Mouse (Mus musculus) midbrain, embryonic 13.5 days (tissue): ENCODE data around the gene Spryd3. TPM values are rescaled to one million over a fixed set of nuclear protein-coding genes. Genes with fewer than 3 reads are reported as not detected.

Experiments
- ATAC-seq: fragments of 200-750 bp; cut with Nextera tagmentation; 2 replicates; pipeline ENCODE4 v1.8.0; 2017; ENCODE audit warnings: mild to moderate bottlenecking, moderate TSS enrichment, moderate library complexity
- H3K27ac ChIP-seq: fragments of 300-500 bp; sonication (generic); 2 replicates; pipeline ENCODE4 v1.5.1; 2015; ENCODE audit warnings: inconsistent platforms, mild to moderate bottlenecking, moderate library complexity
- H3K27me3 ChIP-seq: fragments of 300-500 bp; sonication (generic); 2 replicates; pipeline ENCODE4 v1.6.1; 2015; ENCODE audit warnings: mild to moderate bottlenecking, inconsistent platforms
- H3K36me3 ChIP-seq: fragments of 300-500 bp; sonication (generic); 2 replicates; pipeline ENCODE4 v1.6.1; 2015; ENCODE audit warnings: mild to moderate bottlenecking, inconsistent platforms
- H3K4me1 ChIP-seq: fragments of 300-500 bp; sonication (generic); replicated peaks from 2 replicates; pipeline ENCODE4 v1.6.1; 2015; ENCODE audit warnings: inconsistent platforms
- H3K4me2 ChIP-seq: fragments of 300-500 bp; sonication (generic); replicated peaks from 2 replicates; pipeline ENCODE4 v1.6.1; 2015; ENCODE audit warnings: moderate library complexity, mild to moderate bottlenecking, inconsistent platforms
- H3K4me3 ChIP-seq: fragments of 300-500 bp; sonication (generic); replicated peaks from 2 replicates; pipeline ENCODE4 v1.5.1; 2015; ENCODE audit warnings: mild to moderate bottlenecking, inconsistent platforms
- H3K9ac ChIP-seq: fragments of 300-500 bp; sonication (generic); replicated peaks from 2 replicates; pipeline ENCODE4 v1.6.1; 2015; ENCODE audit warnings: mild to moderate bottlenecking, inconsistent platforms
- H3K9me3 ChIP-seq: fragments of 300-500 bp; sonication (generic); 2 replicates; pipeline ENCODE4 v1.6.1; 2016; ENCODE audit warnings: mild to moderate bottlenecking, inconsistent platforms
- WGBS: fragments of 180-500 bp; shearing (Covaris S2); methylation state at CpG from one replicate; pipeline ENCODE4 v1.1.7; 2015; 5-methylcytosine and 5-hydroxymethylcytosine counted together
- polyA plus RNA-seq: library from polyadenylated mRNA; unstranded; fragments of >200 nt; fragmentation: Nextera tagmentation; extraction: Ambion mirVana; gene quantifications from 2 replicates; pipeline ENCODE4 v1.2.1, GENCODE M21; 2015

The Spryd3 gene
- polyA plus RNA-seq, 1 experiment from 2014 or later: 38.5 TPM

GRCm38 (mm10) chr15:102110701-102111494 lies 25.1 kb downstream of the Spryd3 start:
- Histone ChIP-seq H3K4me3 (no peak overlapping the region), H3K4me2 (no peak overlapping the region), H3K27ac (no peak overlapping the region), H3K9ac (no peak overlapping the region), H3K36me3 (peaks cover 6% of the 10 kb centered on the region), H3K9me3 (no peaks in the 10 kb centered on the region), H3K27me3 (peaks cover 27% of the 10 kb centered on the region), H3K4me1 (peaks cover 22% of the 10 kb centered on the region)
- 73% methylated on average over 29 of the region's 29 CpGs for WGBS
- no peak for ATAC-seq

GRCm38 (mm10) chr15:102110271-102110670 lies 25.8 kb downstream of the Spryd3 start:
- Histone ChIP-seq H3K27me3 (peaks cover 33% of the 10 kb centered on the region), H3K36me3 (0 out of 2 replicates have a peak, but pooled peaks cover under 1% of the 10 kb centered on the region), H3K4me1 (peaks cover 26% of the 10 kb centered on the region), H3K4me2 (no peak overlapping the region), H3K9ac (no peak overlapping the region), H3K4me3 (no peak overlapping the region), H3K27ac (no peak overlapping the region), H3K9me3 (no peaks in the 10 kb centered on the region)
- 90% methylated on average over 7 of the region's 7 CpGs for WGBS
- ATAC-seq: no peak

DNA sequence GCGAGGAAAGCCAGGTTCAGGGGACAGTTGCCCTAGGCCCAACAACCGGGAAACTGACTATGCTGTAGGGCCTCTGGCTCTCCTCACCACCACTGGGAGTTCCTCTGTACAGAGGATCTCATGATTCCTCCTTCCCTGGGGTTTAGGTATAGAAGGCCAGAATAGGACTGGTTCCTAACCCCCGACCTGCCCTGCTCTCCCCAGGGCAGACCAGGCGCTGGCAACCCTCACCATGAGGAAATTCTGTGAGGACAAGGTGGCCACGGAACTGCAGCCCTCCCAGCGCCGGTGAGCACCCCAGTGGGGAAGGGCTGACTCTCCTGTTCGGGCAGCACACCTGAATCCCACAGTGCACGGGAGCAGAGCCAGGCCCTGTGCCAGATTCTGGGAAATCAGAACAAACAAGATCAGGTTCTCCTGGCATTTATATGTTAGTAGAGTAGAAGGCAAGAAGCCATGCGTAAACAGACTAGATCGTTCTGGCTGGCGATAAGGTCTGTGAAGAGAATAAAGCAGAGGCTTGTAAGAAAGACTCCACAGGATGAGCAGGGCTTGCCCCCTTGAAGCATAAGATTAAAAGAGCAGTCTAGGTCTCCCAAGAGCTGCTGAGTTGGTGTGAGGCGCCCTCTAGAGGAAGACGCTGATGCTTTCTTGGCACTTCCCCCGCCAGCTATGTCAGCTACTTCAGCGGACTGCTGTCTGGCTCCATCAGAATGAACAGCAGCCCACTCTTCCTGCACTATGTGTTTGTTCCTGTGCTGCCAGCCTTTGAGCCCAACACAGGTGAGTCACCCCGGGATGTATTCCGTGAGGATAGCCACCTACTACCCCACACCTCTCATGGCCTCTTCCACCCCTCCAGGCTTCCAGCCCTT lies 27.1 kb downstream of the Spryd3 start:
- Histone ChIP-seq H3K9ac (no peak overlapping the region), H3K4me2 (no peak overlapping the region), H3K36me3 (no peaks in the 10 kb centered on the region), H3K9me3 (no peaks in the 10 kb centered on the region), H3K4me1 (peaks cover 27% of the 10 kb centered on the region), H3K4me3 (no peak overlapping the region), H3K27me3 (peaks cover 45% of the 10 kb centered on the region), H3K27ac (no peak overlapping the region)
- ATAC-seq: peak; percentile 8; the same call in 1 of the 2 replicates
- WGBS: 47% methylated on average over 18 of the region's 18 CpGs

DNA sequence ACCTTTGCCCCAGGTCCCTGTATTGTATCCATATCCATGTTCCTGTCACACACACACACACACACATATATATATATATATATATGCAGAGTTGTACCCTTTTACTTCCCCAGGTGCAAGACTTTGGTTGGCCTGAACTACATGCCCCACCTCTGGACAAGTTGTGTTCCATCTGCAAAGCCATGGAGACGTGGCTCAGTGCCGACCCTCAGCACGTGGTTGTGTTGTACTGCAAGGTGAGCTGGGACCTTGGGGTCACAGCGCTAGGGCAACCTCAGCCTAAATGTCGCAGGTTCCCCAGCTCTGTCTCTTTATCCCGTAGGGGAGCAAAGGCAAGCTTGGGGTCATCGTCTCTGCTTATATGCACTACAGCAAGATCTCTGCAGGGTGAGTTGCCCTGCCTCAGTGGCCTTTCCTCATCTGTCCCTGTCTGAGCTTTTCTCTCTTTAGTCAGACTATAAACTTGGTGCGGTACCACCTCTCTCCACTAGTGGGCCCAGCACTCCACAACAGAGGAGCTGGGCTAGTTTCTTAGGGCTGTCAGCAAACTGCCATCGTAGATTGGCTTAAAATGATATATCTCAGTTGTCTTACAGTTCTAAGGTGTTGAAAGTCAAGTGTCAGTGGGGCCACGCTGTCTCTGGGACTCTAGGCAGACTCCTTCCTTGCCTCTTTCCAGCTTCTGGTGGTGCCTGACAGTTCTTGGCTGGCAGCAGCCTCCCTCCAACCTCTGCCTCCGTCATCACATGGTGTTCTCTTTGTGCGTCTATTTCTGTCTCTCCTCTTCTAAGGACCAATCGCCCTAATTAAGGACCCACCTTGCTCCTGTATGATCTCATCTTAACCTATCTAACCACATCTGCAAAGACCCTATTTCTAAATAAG lies 28.1 kb downstream of the Spryd3 start:
- Histone ChIP-seq H3K9me3 (no peaks in the 10 kb centered on the region), H3K27me3 (peaks cover 49% of the 10 kb centered on the region), H3K4me2 (no peak overlapping the region), H3K36me3 (no peaks in the 10 kb centered on the region), H3K4me1 (peaks cover 36% of the 10 kb centered on the region), H3K9ac (no peak overlapping the region), H3K4me3 (no peak overlapping the region), H3K27ac (no peak overlapping the region)
- 33% methylated on average over 13 of the region's 13 CpGs for WGBS
- 0 out of 2 replicates have a peak, but pooled peaks have one; percentile 15 for ATAC-seq

DNA sequence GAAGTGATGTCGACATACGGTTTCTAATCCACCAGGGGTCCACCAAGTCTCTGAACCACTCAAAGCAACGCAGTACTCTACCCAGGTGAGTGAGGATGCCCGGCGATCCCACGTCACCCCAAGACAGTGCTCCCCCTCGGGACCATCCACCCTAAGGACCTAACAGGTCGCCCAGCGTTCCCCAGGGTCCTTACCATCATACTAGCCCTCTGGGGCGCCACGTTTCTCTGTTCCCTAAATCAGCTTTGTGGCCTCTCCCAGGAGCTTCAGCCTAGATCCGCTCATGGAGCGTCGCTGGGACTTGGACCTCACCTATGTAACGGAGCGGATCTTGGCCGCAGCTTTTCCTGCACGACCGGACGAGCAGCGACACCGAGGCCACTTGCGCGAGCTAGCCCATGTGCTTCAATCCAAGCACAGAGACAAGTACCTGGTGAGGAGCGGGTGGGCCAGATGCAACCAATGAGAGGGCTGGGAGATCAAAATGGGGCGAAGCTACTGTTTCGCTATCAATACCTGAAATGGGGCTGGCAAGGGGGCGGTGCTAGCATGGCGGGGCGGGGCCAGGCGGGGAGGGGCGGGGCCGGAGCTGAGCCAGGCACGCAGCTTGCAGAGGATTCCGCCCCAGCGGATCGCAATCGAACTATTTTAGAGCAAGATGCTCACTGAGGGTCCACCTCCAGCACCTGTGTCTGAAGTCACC lies 29.1 kb downstream of the Spryd3 start:
- Histone ChIP-seq H3K4me3 (peak overlapping the region; percentile 32), H3K9ac (peak overlapping the region; percentile 41; the same call in 1 of the 2 replicates), H3K27ac (no peak overlapping the region), H3K4me1 (peaks cover 47% of the 10 kb centered on the region), H3K27me3 (peaks cover 59% of the 10 kb centered on the region), H3K4me2 (peak overlapping the region; percentile 57), H3K36me3 (no peaks in the 10 kb centered on the region), H3K9me3 (no peaks in the 10 kb centered on the region)
- no peak for ATAC-seq
- WGBS: 6% methylated on average over 38 of the region's 38 CpGs

DNA sequence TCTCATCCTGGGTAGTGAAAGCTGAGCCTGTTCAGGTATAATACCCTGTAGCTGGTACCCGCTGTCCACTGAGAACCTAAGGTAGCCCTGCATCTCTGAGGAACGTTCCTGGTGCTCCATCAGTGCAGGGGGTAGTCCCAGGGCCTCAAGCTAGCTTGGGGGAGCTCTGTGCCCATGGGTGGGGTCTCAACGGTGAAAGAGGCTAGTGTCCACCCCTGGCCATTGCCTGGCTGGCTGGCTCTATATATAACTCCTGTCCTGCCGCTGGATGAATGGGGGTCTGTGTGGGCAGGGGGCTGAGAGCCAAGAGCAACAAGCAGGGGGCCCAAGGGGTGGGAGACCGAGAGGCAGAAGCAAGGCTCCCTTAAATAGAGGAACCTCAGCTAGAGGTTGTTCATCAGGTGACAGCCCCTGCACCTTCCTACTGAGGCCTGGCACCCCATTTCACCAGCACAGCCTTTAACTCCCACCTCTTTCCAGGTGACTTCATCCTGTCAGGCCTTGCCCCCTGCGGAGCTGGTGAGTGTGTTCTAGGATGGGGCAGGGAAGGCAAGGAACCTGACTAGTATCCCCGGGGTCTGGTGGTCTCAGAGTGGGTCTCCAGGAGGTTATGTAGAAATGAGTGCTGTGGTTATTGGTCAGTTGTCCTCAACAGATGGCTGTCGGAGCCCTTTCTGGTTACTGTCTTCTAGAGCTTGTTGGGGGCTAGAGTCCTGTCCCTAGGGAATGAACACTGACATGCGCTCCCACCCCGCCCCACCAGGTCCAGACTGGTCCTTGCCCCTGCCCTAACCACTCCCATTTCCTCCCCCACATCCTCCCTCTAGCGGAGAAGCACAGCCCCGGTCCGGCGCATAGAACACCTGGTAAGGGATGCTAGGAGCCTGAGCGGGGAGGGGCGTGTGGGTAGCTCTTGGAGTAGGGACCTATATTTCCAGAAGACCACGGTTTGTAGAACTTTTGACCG lies 30.0 kb downstream of the Spryd3 start:
- Histone ChIP-seq H3K4me3 (peak overlapping the region; percentile 32; the same call in 1 of the 2 replicates), H3K9ac (no peak overlapping the region)

GRCm38 (mm10) chr15:102105360-102105759 lies 30.7 kb downstream of the Spryd3 start:
- Histone ChIP-seq H3K9me3 (no peaks in the 10 kb centered on the region), H3K27ac (no peak overlapping the region), H3K9ac (no peak overlapping the region), H3K4me2 (no peak overlapping the region), H3K4me1 (peaks cover 62% of the 10 kb centered on the region), H3K36me3 (no peaks in the 10 kb centered on the region), H3K27me3 (peaks cover 73% of the 10 kb centered on the region), H3K4me3 (no peak overlapping the region)
- WGBS: 66% methylated on average over 5 of the region's 5 CpGs
- no peak for ATAC-seq

More for the DNA sequence above, 30.0 kb downstream of the Spryd3 start:
- ATAC-seq: no peak
- no peaks in the 10 kb centered on the region for H3K36me3 ChIP-seq
- WGBS: 27% methylated on average over 18 of the region's 18 CpGs
- H3K9me3 ChIP-seq: no peaks in the 10 kb centered on the region
- peaks cover 67% of the 10 kb centered on the region for H3K27me3 ChIP-seq
- peaks cover 55% of the 10 kb centered on the region for H3K4me1 ChIP-seq
- H3K27ac ChIP-seq: no peak overlapping the region
- peak overlapping the region; percentile 57 for H3K4me2 ChIP-seq

DNA sequence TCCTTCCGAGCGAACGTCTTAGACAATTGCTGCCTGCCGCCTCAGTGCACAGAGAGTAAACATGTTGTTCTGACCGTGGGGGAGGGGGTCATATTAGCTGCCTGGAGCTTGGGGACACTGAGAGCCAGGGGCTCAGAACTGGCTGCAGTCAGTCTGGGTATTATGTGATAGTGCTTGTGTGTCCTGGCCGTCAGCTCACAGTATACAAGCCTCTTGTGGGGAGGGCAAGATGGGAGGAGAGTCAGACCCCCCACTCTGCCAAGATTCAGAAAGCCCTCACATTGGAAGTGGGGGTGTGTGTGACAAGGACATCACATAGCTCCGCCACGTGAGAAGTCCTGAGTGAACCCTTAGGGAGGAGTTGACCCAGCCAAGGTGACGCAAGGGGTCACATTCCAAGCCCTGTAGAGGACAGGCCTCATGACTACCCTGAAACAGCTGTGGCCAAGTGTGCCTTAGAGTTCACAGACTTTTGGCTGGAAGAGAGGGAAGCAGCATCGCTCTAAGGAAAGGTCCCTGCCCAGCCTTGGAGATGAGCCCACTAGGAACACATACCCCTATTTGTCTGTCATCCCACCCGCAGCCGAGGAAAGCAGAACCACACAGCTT lies 32.0 kb downstream of the Spryd3 start:
- Histone ChIP-seq H3K27ac (no peak overlapping the region), H3K27me3 (peaks cover 81% of the 10 kb centered on the region), H3K9me3 (no peaks in the 10 kb centered on the region), H3K36me3 (no peaks in the 10 kb centered on the region), H3K9ac (no peak overlapping the region), H3K4me3 (peak overlapping the region; percentile 23; the same call in 1 of the 2 replicates), H3K4me1 (peaks cover 70% of the 10 kb centered on the region), H3K4me2 (peak overlapping the region; percentile 13; the same call in 1 of the 2 replicates)
- 33% methylated on average over 12 of the region's 12 CpGs for WGBS
- no peak for ATAC-seq

DNA sequence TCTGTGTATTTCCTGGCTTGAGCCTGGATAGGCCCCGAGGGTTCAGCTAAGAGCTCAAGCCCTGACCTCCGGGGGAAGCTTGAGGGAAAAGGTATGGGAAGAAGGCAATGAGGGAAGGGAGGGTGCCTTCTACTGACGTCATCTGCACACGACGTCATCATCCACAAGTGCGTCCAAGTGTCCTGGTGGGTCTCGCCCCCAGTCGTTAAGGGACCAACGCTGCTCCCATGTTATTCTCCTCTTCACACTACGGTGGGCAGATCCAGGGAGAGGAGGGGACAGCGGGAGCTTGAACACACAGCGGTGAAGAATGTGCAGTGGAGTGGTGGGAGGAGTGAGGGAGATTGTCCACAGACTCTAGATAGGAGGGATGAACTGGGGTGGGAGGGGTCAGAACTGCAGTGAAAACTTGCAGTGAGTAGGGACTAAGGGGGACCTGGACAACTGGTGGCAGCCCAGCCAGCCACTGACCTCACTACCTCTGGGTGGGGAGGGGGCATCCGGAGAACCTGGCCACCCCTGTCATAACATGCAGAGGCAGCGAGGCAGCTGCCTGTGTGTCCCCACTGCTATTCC lies 32.6 kb downstream of the Spryd3 start:
- Histone ChIP-seq H3K27me3 (peaks cover 82% of the 10 kb centered on the region), H3K4me1 (peaks cover 70% of the 10 kb centered on the region), H3K36me3 (0 out of 2 replicates have a peak, but pooled peaks cover 2% of the 10 kb centered on the region), H3K27ac (peak overlapping the region; percentile 58; the same call in 1 of the 2 replicates), H3K4me2 (peak overlapping the region; percentile 13; the same call in 1 of the 2 replicates), H3K4me3 (peak overlapping the region; percentile 23; the same call in 1 of the 2 replicates), H3K9ac (peak overlapping the region; percentile 46; the same call in 1 of the 2 replicates), H3K9me3 (no peaks in the 10 kb centered on the region)
- no peak for ATAC-seq
- 6% methylated on average over 14 of the region's 14 CpGs for WGBS
